Mouse (Mus musculus): ENCODE data around the gene Cdh4.

The Cdh4 gene

DNA sequence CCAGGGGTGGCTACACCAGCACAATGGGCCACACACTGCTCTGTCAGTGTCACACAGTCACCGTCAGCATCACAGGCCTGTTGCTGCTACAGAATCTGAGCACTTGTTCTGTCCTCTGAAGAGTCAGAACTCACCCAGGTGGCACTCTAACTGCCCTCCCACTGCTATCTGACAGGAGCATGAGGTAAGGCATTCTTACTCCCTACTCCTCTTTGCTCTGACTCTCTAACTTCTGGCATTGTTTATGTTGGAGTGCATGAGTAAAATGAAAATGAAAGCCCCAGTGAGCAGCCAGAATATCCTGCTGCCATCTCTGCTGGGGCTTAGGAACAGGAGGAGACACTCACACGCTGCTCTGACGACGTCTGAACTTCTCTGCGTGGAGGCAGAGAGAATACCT, 505.4 kb downstream of the Cdh4 start:
- Histone ChIP-seq H3K9me3 (ENCODE audit: low read length) (no peaks in the 10 kb centered on the region), H3K27me3 (ENCODE audit: insufficient read depth, low read length) (no peaks in the 10 kb centered on the region), H3K4me1 (replicated peaks; ENCODE audit: low read depth, low read length) (peaks cover 93% of the 10 kb centered on the region), H3K4me3 (replicated peaks; ENCODE audit: low read length) (no peak overlapping the region), H3K36me3 (ENCODE audit: insufficient read depth, low read length) (0 out of 2 replicates have a peak, but pooled peaks cover 4% of the 10 kb centered on the region)
- TF ChIP-seq POU5F1 (IDR thresholded peaks at IDR 0.05; ENCODE audit: borderline replicate concordance, low read length) (no peak), CTCF (conservative IDR thresholded peaks at IDR 0.05; ENCODE audit: low read length) (no peak), NANOG (IDR thresholded peaks at IDR 0.05; ENCODE audit: borderline replicate concordance, low read length) (no peak)

DNA sequence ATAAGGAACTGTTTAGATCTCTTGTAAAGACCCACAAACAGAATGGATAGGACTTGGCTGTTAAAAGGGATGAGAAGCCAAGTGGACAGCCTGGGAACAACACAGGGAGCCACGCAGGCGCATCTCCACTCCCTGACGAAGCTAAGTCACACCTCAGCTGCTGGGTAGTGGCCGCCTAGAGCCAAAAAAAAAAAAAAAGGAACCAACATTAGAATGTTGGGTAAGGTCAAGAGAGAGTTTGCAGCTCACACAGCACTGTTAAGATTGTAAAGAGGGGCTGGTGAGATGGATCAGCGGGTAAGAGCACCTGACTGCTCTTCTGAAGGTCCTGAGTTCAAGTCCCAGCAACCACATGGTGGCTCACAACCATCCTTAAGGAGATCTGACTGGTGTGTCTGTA, 506.6 kb downstream of the Cdh4 start:
- TF ChIP-seq POU5F1 (IDR thresholded peaks at IDR 0.05; ENCODE audit: borderline replicate concordance, low read length) (no peak), NANOG (IDR thresholded peaks at IDR 0.05; ENCODE audit: borderline replicate concordance, low read length) (no peak), CTCF (conservative IDR thresholded peaks at IDR 0.05; ENCODE audit: low read length) (no peak)
- 0 out of 2 replicates have a peak, but pooled peaks cover 4% of the 10 kb centered on the region for H3K36me3 ChIP-seq (ENCODE audit: insufficient read depth, low read length)
- no peak overlapping the region for H3K4me3 ChIP-seq (replicated peaks; ENCODE audit: low read length)
- H3K27me3 ChIP-seq (ENCODE audit: insufficient read depth, low read length): no peaks in the 10 kb centered on the region
- peaks cover 88% of the 10 kb centered on the region for H3K4me1 ChIP-seq (replicated peaks; ENCODE audit: low read depth, low read length)
- H3K9me3 ChIP-seq (ENCODE audit: low read length): no peaks in the 10 kb centered on the region

Data from E14TG2a.4 (cell line).